ENCODE assay signal across 8 mouse cellular contexts in genomic region chr6:147664339-147664738, GRCm38 (mm10).
DNase-seq lines count a peak whose midpoint lies in the region; ATAC-seq and TF ChIP-seq lines count a peak whose summit lies in the region.

No protein-coding gene starts in this region.

- no peak overlapping the region for H3K4me2 ChIP-seq in intestine, postnatal 0 days (replicated peaks; ENCODE audit: low read depth)
- no peak overlapping the region for H3K4me2 ChIP-seq in intestine, embryonic 16.5 days (ENCODE audit: low read depth, low read length)

- H3K9me3 ChIP-seq in intestine, postnatal 0 days (ENCODE audit: control insufficient read depth), result no peaks in the 10 kb centered on the region
- no peaks in the 10 kb centered on the region for H3K9me3 ChIP-seq in intestine, embryonic 16.5 days (ENCODE audit: control insufficient read depth, low read length)

- no peak overlapping the region for H3K9ac ChIP-seq in intestine, postnatal 0 days (ENCODE audit: low read depth, low read length)
- H3K9ac ChIP-seq in intestine, embryonic 16.5 days (ENCODE audit: low read depth, low read length), result no peak overlapping the region

- peak; percentile 70 for TF ChIP-seq CTCF in intestine, postnatal 0 days (IDR thresholded peaks at IDR 0.05; ENCODE audit: low read depth)

- H3K4me3 ChIP-seq in intestine, postnatal 0 days (ENCODE audit: low read depth, low read length), result no peak overlapping the region
- no peak overlapping the region for H3K4me3 ChIP-seq in intestine, embryonic 16.5 days (ENCODE audit: low read length)

- no peaks in the 10 kb centered on the region for H3K27me3 ChIP-seq in intestine, postnatal 0 days (replicated peaks; ENCODE audit: control insufficient read depth, insufficient read depth, low read length)
- H3K27me3 ChIP-seq in intestine, embryonic 16.5 days (replicated peaks; ENCODE audit: control insufficient read depth, insufficient read depth, low read length), result no peaks in the 10 kb centered on the region

- no peaks in the 10 kb centered on the region for H3K36me3 ChIP-seq in intestine, postnatal 0 days (ENCODE audit: control insufficient read depth, insufficient read depth)
- no peaks in the 10 kb centered on the region for H3K36me3 ChIP-seq in intestine, embryonic 16.5 days (ENCODE audit: control insufficient read depth, insufficient read depth, low read length)

- WGBS in intestine, postnatal 0 days, result 45% methylated on average over 3 of the region's 3 CpGs
- WGBS in intestine, embryonic 16.5 days, result 53% methylated on average over 3 of the region's 3 CpGs

- H3K27ac ChIP-seq in intestine, postnatal 0 days (ENCODE audit: low read depth, low read length), result no peak overlapping the region
- H3K27ac ChIP-seq in intestine, embryonic 16.5 days (ENCODE audit: low read length), result no peak overlapping the region

- peak; percentile 60 for DNase-seq in A20 (ENCODE audit: low read depth, low spot score)
- peak; percentile 86 for DNase-seq in NIH3T3 (ENCODE audit: low read depth)
- DNase-seq in cerebellum, postnatal 25 days, result peak; percentile 37 to 59
- peak; percentile 55 for DNase-seq in kidney, adult 9 months
- no peak for DNase-seq in frontal cortex, postnatal 10 days (ENCODE audit: low spot score in 2 of 2)

- H3K4me1 ChIP-seq in intestine, postnatal 0 days (replicated peaks; ENCODE audit: control insufficient read depth, insufficient read depth, low read length), result no peaks in the 10 kb centered on the region
- H3K4me1 ChIP-seq in intestine, embryonic 16.5 days (ENCODE audit: control insufficient read depth, insufficient read depth, low read length), result no peaks in the 10 kb centered on the region

- no peak for ATAC-seq in intestine, postnatal 0 days
- ATAC-seq in intestine, embryonic 16.5 days, result no peak
- ATAC-seq in megakaryocyte progenitor cell, adult 5-6 weeks (replicated peaks; ENCODE audit: poor library complexity), result peak; percentile 98

Comparison
In these comparisons a context has a peak if more than half of its experiments do, and no peak if none do; other contexts are left out.
1. DNase-seq: peak in A20 (single experiment), NIH3T3 (single experiment), cerebellum, postnatal 25 days (2 of 2) and kidney, adult 9 months (single experiment); none in frontal cortex, postnatal 10 days (0 of 2).